Mouse (Mus musculus) ES-Bruce4 (cell line): ENCODE results near the gene Adgrg1. TPM values are rescaled to one million over a fixed set of nuclear protein-coding genes. Genes with fewer than 3 reads are reported as not detected.

Source experiments
- H3K27ac ChIP-seq: 2 replicates; pipeline ENCODE4 v1.5.1; 2012; ENCODE audit warnings: low read length, inconsistent platforms; ENCODE audit not compliant: insufficient read depth
- H3K27me3 ChIP-seq: 2 replicates; pipeline ENCODE4 v1.6.1; 2012; ENCODE audit warnings: mild to moderate bottlenecking, low read length, inconsistent platforms; ENCODE audit not compliant: control insufficient read depth, poor library complexity, insufficient read depth, severe bottlenecking
- H3K36me3 ChIP-seq: 2 replicates; pipeline ENCODE4 v1.6.1; 2012; ENCODE audit warnings: inconsistent platforms, mild to moderate bottlenecking, low read length, moderate library complexity; ENCODE audit not compliant: control insufficient read depth, poor library complexity, insufficient read depth, severe bottlenecking
- H3K4me1 ChIP-seq: one replicate; pipeline ENCODE4 v1.8.1; 2011; ENCODE audit warnings: low read length; ENCODE audit not compliant: control insufficient read depth, insufficient read depth
- H3K4me3 ChIP-seq: 2 replicates; pipeline ENCODE4 v1.5.1; 2011; ENCODE audit warnings: low read depth, mild to moderate bottlenecking, low read length
- H3K9ac ChIP-seq: 2 replicates; pipeline ENCODE4 v1.6.1; 2012; ENCODE audit warnings: low read depth, mild to moderate bottlenecking, inconsistent platforms; ENCODE audit not compliant: poor library complexity, severe bottlenecking
- H3K9me3 ChIP-seq: replicated peaks from 2 replicates; pipeline ENCODE4 v1.6.1; 2012; ENCODE audit warnings: mild to moderate bottlenecking, low read length, inconsistent platforms; ENCODE audit not compliant: control insufficient read depth, poor library complexity, insufficient read depth, severe bottlenecking
- CTCF ChIP-seq: IDR thresholded peaks from one replicate; pipeline ENCODE4 v1.8.1; 2011; ENCODE audit warnings: low read depth, low read length
- EP300 ChIP-seq: IDR thresholded peaks from 2 replicates; pipeline ENCODE4 v1.6.1; 2011; ENCODE audit warnings: low read depth, low read length; ENCODE audit not compliant: insufficient read depth
- POLR2A ChIP-seq: IDR thresholded peaks from one replicate; pipeline ENCODE4 v1.8.1; 2011; ENCODE audit warnings: low read length; ENCODE audit not compliant: insufficient read depth
- polyA plus RNA-seq: library from polyadenylated mRNA; stranded (reverse); fragments of >200 nt; gene quantifications from 2 replicates; pipeline ENCODE4 v1.2.4, GENCODE M21; 2011; ENCODE audit warnings: low read depth; ENCODE audit not compliant: missing spikeins, insufficient read depth, insufficient read length

Adgrg1 gene
- polyA plus RNA-seq, 1 experiment = 13.8 TPM

DNA sequence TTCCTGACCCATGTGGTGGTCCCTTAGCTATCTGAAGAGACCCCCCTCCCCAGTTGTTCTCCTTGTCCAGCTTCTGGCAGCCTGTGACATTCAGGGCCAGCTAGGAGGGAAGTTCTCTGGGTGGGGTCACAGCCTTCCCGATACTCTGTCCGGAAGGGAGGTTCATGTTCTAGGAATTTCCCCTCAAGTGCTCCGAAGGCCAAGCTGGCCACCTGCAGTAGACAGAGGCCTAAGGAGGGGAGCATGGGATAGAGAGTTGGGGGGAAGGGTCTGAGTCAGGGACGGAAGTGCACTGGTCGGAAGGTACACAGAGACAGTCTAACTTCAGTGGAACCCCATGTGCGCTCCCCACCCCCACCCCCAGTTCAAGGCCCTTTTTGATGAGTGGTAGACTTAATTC is 25.4 kb downstream of the Adgrg1 start:
- H3K4me3 ChIP-seq = no peak overlapping the region
- no peaks in the 10 kb centered on the region for H3K36me3 ChIP-seq

DNA sequence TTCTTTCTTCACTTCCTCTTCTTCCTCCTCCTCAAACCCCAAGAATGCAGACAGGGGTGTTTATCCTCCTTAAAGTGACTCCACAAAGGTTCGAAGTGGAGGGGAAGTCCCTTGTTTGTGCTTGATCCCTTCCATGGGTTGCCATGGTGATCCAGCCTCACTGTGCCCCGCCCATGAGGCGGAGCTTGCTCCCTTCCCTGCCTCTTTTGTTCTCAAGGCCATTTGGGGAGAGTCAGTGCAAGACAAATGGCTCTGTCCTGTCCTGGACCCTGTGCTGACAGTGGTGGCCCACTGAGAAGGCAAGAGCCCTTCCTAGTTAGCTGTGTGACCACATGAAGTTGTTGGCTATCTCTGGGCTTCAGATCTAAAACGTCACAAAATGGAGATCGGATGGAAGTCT is 26.1 kb downstream of the Adgrg1 start:
- H3K4me1 ChIP-seq = peaks cover 6% of the 10 kb centered on the region
- no peaks in the 10 kb centered on the region for H3K27me3 ChIP-seq
- no peaks in the 10 kb centered on the region for H3K9me3 ChIP-seq
- no peak overlapping the region for H3K4me3 ChIP-seq
- no peak overlapping the region for H3K9ac ChIP-seq
- no peak for TF ChIP-seq POLR2A
- no peaks in the 10 kb centered on the region for H3K36me3 ChIP-seq
- H3K27ac ChIP-seq = no peak overlapping the region

More for the DNA sequence above, 25.4 kb downstream of the Adgrg1 start:
- Histone ChIP-seq H3K9ac (no peak overlapping the region), H3K4me1 (peaks cover 6% of the 10 kb centered on the region), H3K27me3 (no peaks in the 10 kb centered on the region), H3K9me3 (no peaks in the 10 kb centered on the region), H3K27ac (no peak overlapping the region)
- TF ChIP-seq CTCF = no peak
- no peak for TF ChIP-seq POLR2A
- TF ChIP-seq EP300 = no peak

DNA sequence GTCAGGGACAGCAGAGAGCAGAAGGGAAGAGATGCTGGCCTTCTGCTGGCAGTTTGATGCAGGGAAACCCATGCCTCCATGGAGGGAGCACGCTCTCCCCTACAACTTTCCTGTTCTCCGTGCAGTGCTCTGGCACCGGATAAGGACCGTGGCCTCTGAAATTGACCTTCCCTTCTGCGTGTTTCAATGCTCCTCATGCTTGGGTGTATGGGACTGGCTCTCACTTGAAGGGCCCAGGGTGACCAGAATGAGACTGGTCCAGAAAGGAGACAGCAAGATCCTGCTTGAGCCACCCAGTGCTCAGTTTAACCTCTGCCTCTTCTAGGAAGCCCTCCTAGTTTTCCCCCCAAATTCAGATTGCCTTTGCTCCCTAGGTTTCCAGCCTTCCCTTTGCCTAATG is 26.6 kb downstream of the Adgrg1 start:
- TF ChIP-seq POLR2A (no peak), CTCF (no peak), EP300 (no peak)
- no peaks in the 10 kb centered on the region for H3K36me3 ChIP-seq
- peaks cover 6% of the 10 kb centered on the region for H3K4me1 ChIP-seq
- no peak overlapping the region for H3K9ac ChIP-seq
- H3K4me3 ChIP-seq = no peak overlapping the region
- H3K27me3 ChIP-seq = no peaks in the 10 kb centered on the region
- H3K27ac ChIP-seq = no peak overlapping the region
- H3K9me3 ChIP-seq = no peaks in the 10 kb centered on the region

DNA sequence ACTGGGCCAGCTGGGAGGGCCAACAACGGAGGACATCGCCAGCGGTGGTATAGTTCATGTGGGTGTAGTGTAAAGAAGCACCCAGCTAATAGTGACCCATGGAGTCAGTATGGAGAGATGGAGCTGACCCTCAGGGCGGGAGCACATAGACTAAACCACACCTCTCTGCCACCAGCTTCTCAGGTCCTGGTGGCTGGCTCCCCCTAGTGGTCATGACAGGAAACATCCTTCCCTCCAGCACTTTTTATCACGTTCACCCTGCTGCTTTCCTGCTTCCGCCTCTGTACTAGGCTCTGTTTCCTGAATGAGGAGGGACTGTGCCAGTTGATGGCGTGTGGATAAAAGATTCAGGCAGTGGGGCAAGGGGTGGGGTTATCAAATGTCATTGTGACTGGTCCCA is 27.1 kb downstream of the Adgrg1 start:
- no peaks in the 10 kb centered on the region for H3K27me3 ChIP-seq
- H3K9ac ChIP-seq = no peak overlapping the region
- no peak overlapping the region for H3K4me3 ChIP-seq
- H3K9me3 ChIP-seq = no peaks in the 10 kb centered on the region
- no peaks in the 10 kb centered on the region for H3K36me3 ChIP-seq
- TF ChIP-seq EP300 = no peak
- peak; percentile 99 for TF ChIP-seq CTCF
- H3K4me1 ChIP-seq = peaks cover 6% of the 10 kb centered on the region
- no peak overlapping the region for H3K27ac ChIP-seq

DNA sequence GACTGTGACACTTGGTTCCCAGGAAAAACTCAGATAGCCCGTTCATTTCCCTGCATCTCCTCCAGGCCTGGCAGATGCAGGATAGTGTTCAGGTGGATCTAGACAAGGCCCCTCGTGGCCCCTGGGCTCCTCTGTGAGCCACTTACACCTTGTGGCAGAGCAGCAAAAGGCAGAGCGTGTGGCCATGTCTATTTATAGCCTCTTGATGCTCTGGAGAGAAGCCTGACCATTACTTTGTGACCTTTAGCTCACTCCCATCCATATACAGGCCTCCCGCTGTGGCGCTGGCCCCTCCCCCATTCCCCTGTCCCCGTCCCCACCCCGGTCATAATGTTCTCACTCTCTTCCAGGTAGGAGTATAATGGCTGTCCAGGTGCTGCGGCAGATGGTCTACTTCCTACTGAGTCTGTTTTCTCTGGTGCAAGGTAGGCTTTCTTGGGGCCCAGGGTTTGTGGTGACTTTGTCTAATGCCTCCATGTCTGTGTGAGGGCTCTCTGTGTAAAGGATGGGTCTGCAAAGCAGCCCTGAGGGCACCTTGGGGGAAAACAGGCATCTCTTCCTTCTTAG is 27.6 kb downstream of the Adgrg1 start:
- no peak for TF ChIP-seq CTCF
- TF ChIP-seq POLR2A = no peak
- peak; percentile 75; the same call in 1 of the 2 replicates for TF ChIP-seq EP300
- H3K27me3 ChIP-seq = no peaks in the 10 kb centered on the region
- H3K27ac ChIP-seq = no peak overlapping the region
- no peaks in the 10 kb centered on the region for H3K9me3 ChIP-seq
- no peaks in the 10 kb centered on the region for H3K36me3 ChIP-seq
- no peak overlapping the region for H3K9ac ChIP-seq
- H3K4me1 ChIP-seq = peaks cover 6% of the 10 kb centered on the region
- H3K4me3 ChIP-seq = no peak overlapping the region

DNA sequence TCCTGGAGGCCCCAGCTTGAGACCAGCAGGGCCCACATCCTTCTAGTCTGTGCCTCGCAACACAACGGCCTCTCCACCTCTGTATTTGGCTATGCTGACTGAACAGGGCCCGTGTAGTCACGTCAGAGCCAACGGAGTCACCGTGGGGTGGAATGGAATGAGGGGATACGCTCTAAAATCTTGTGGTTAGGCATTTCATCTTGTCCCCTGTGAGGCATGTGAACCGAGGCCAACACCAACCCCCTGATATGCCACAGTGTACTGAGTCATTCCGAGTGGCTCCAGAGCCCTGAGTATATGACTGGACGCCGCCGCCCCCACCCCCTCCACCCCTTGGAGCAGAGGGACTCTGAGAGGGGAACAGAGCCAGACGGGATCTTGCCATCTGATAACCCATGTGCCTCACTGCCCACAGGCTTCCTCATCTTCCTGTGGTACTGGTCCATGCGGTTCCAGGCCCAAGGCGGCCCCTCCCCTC is 37.9 kb downstream of the Adgrg1 start:
- no peak overlapping the region for H3K9ac ChIP-seq
- no peak overlapping the region for H3K4me3 ChIP-seq
- no peaks in the 10 kb centered on the region for H3K4me1 ChIP-seq
- no peaks in the 10 kb centered on the region for H3K9me3 ChIP-seq
- TF ChIP-seq EP300 (no peak), POLR2A (no peak), CTCF (no peak)
- H3K36me3 ChIP-seq = no peaks in the 10 kb centered on the region
- H3K27me3 ChIP-seq = no peaks in the 10 kb centered on the region
- no peak overlapping the region for H3K27ac ChIP-seq
